11 mouse cellular contexts compared by ENCODE assay signal in genomic region chr2:109743208-109743960, GRCm38 (mm10).
DNase-seq lines count a peak whose midpoint lies in the region; ATAC-seq lines count a peak whose summit lies in the region.
"Had no signal": no experiment of that assay in that cellular context is flagged by ENCODE, and none has a peak within 500 bp of the region (broad histone marks: within the 10 kb centered on the region; RNA-seq: fewer than 3 reads in every experiment).

No protein-coding gene starts in this region.

- H3K4me1 ChIP-seq in neural tube, embryonic 11.5 days (ENCODE audit: control insufficient read depth, insufficient read depth, low read length), result peaks cover 4% of the 10 kb centered on the region; the same call in 1 of the 2 replicates
- no peaks in the 10 kb centered on the region for H3K4me1 ChIP-seq in hindbrain, embryonic 11.5 days (replicated peaks; ENCODE audit: control insufficient read depth, insufficient read depth, low read length)
- H3K4me1 ChIP-seq in midbrain, embryonic 10.5 days, result peaks cover 16% of the 10 kb centered on the region

- no peak overlapping the region for H3K27ac ChIP-seq in neural tube, embryonic 11.5 days (ENCODE audit: low read depth, low read length)
- H3K27ac ChIP-seq in hindbrain, embryonic 11.5 days (ENCODE audit: low read depth, low read length), result no peak overlapping the region
- 0 out of 2 replicates have a peak overlapping the region, but pooled peaks have one; percentile 6 for H3K27ac ChIP-seq in midbrain, embryonic 10.5 days (replicated peaks)
- H3K27ac ChIP-seq: kidney, embryonic 15.5 days had no signal

- H3K27me3 ChIP-seq in neural tube, embryonic 11.5 days (ENCODE audit: control insufficient read depth, insufficient read depth, low read length), result no peaks in the 10 kb centered on the region
- H3K27me3 ChIP-seq in hindbrain, embryonic 11.5 days (ENCODE audit: control insufficient read depth, insufficient read depth, low read length), result no peaks in the 10 kb centered on the region
- no peaks in the 10 kb centered on the region for H3K27me3 ChIP-seq in midbrain, embryonic 10.5 days (ENCODE audit: low read depth, poor library complexity, severe bottlenecking)
- H3K27me3 ChIP-seq: kidney, embryonic 15.5 days had no signal

- H3K9me3 ChIP-seq in neural tube, embryonic 11.5 days (ENCODE audit: control insufficient read depth, low read length), result no peaks in the 10 kb centered on the region
- no peaks in the 10 kb centered on the region for H3K9me3 ChIP-seq in hindbrain, embryonic 11.5 days (ENCODE audit: control insufficient read depth, low read length)
- H3K9me3 ChIP-seq in midbrain, embryonic 10.5 days (replicated peaks), result no peaks in the 10 kb centered on the region
- H3K9me3 ChIP-seq: kidney, embryonic 15.5 days had no signal

- no peak overlapping the region for H3K4me2 ChIP-seq in neural tube, embryonic 11.5 days (ENCODE audit: low read depth)
- no peak overlapping the region for H3K4me2 ChIP-seq in hindbrain, embryonic 11.5 days (replicated peaks; ENCODE audit: low read depth, low read length)
- H3K4me2 ChIP-seq: kidney, embryonic 15.5 days; lung, embryonic 14.5 days had no signal

- ATAC-seq in neural tube, embryonic 11.5 days (ENCODE audit: insufficient read depth, low FRiP score, low TSS enrichment), result peak; percentile 80
- ATAC-seq in hindbrain, embryonic 11.5 days (ENCODE audit: low FRiP score), result peak; percentile 84

- no peak overlapping the region for H3K9ac ChIP-seq in neural tube, embryonic 11.5 days (ENCODE audit: low read length)
- no peak overlapping the region for H3K9ac ChIP-seq in hindbrain, embryonic 11.5 days (ENCODE audit: low read depth, low read length)
- H3K9ac ChIP-seq: kidney, embryonic 15.5 days; lung, embryonic 14.5 days had no signal

- H3K36me3 ChIP-seq in neural tube, embryonic 11.5 days (ENCODE audit: control insufficient read depth, insufficient read depth, low read length), result no peaks in the 10 kb centered on the region
- no peaks in the 10 kb centered on the region for H3K36me3 ChIP-seq in hindbrain, embryonic 11.5 days (ENCODE audit: control insufficient read depth, insufficient read depth, low read length)
- H3K36me3 ChIP-seq in midbrain, embryonic 10.5 days, result no peaks in the 10 kb centered on the region
- H3K36me3 ChIP-seq: kidney, embryonic 15.5 days had no signal

- DNase-seq in neural tube, embryonic 11.5 days (ENCODE audit: low spot score), result no peak
- DNase-seq in neural tube, embryonic 10.5 days (ENCODE audit: extremely low spot score, low spot score), result no peak
- DNase-seq in hindbrain, embryonic 11.5 days (ENCODE audit: low spot score), result peak; percentile 15
- DNase-seq in midbrain, embryonic 10.5 days (ENCODE audit: low spot score), result no peak
- DNase-seq in thymus, postnatal 0 days (ENCODE audit: low spot score), result no peak
- no peak for DNase-seq in adrenal gland, postnatal 10 days
- DNase-seq in kidney, postnatal 14 days, result no peak
- DNase-seq in adrenal gland, adult 18-20 months (ENCODE audit: low spot score in 2 of 2), result no peak
- DNase-seq: heart, postnatal 10 days; lung, embryonic 14.5 days had no signal

- no peak overlapping the region for H3K4me3 ChIP-seq in neural tube, embryonic 11.5 days (ENCODE audit: low read depth, low read length)
- H3K4me3 ChIP-seq in hindbrain, embryonic 11.5 days (ENCODE audit: low read depth, low read length), result no peak overlapping the region
- no peak overlapping the region for H3K4me3 ChIP-seq in midbrain, embryonic 10.5 days
- H3K4me3 ChIP-seq: kidney, embryonic 15.5 days had no signal

- 41% methylated on average over 3 of the region's 3 CpGs for WGBS in neural tube, embryonic 11.5 days
- WGBS in hindbrain, embryonic 11.5 days, result 42% methylated on average over 3 of the region's 3 CpGs
- WGBS in midbrain, embryonic 10.5 days, result 63% methylated on average over 3 of the region's 3 CpGs
